9 mouse cellular contexts compared by ENCODE assay signal in the genomic region with DNA sequence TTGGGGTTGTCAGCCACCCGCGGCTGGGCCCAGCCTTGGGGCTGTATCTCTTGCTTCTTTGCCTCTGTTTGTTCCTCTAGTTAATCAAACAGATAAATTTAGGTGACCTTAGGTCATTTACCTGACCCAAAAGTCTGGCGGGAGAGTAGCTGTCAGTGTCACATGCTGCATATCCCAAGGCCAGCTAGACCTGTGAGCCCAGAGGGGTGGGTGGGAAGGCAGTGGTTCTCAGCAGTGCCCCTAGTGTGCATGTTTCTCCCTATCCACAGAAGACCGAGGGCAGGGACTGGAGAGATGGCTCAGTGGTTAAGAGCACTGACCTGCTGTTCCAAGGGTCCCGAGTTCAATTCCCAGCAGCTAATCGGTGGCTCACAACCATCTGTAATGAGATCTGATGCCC. TPM values are rescaled to one million over a fixed set of nuclear protein-coding genes. Genes with fewer than 3 reads are reported as not detected.
A peak's percentile ranks its signal among the peaks of the same experiment; 100 is the strongest.
DNase-seq lines count a peak whose midpoint lies in the region; ATAC-seq lines count a peak whose summit lies in the region.
"Had no signal": no experiment of that assay in that cellular context is flagged by ENCODE, and none has a peak within 500 bp of the region (broad histone marks: within the 10 kb centered on the region; RNA-seq: fewer than 3 reads in every experiment).

No protein-coding gene starts in this region.

- H3K36me3 ChIP-seq in embryonic facial prominence, embryonic 13.5 days = peaks cover 6% of the 10 kb centered on the region; the same call in 1 of the 2 replicates
- no peaks in the 10 kb centered on the region for H3K36me3 ChIP-seq in embryonic facial prominence, embryonic 10.5 days (replicated peaks)
- H3K36me3 ChIP-seq in limb, embryonic 13.5 days = peaks cover 13% of the 10 kb centered on the region

- H3K9me3 ChIP-seq in embryonic facial prominence, embryonic 13.5 days = no peaks in the 10 kb centered on the region
- no peaks in the 10 kb centered on the region for H3K9me3 ChIP-seq in embryonic facial prominence, embryonic 10.5 days
- no peaks in the 10 kb centered on the region for H3K9me3 ChIP-seq in limb, embryonic 13.5 days

- no peak for ATAC-seq in embryonic facial prominence, embryonic 13.5 days (ENCODE audit: insufficient number of reproducible peaks, insufficient read depth, low FRiP score, low TSS enrichment, low read depth)
- ATAC-seq in limb, embryonic 13.5 days (ENCODE audit: low FRiP score, low read depth) = no peak

- peaks cover 18% of the 10 kb centered on the region for H3K4me1 ChIP-seq in embryonic facial prominence, embryonic 13.5 days
- peaks cover 19% of the 10 kb centered on the region for H3K4me1 ChIP-seq in embryonic facial prominence, embryonic 10.5 days
- peaks cover 18% of the 10 kb centered on the region for H3K4me1 ChIP-seq in limb, embryonic 13.5 days

- no peak for DNase-seq in embryonic facial prominence, embryonic 10.5 days (ENCODE audit: low spot score)
- DNase-seq in lung, postnatal 10 days = peak; percentile 27
- DNase-seq in lung, postnatal 25 days (ENCODE audit: low spot score) = no peak
- peak; percentile 20 for DNase-seq in thymus, postnatal 14 days
- no peak for DNase-seq in layer of hippocampus, adult 9-10 months (ENCODE audit: low spot score)
- no peak for DNase-seq in c-Kit-positive CD71-positive TER-119-positive erythroid progenitor cells, embryonic 14.5 days (ENCODE audit: low spot score)
- DNase-seq: adrenal gland, postnatal 36 days had no signal

- H3K27me3 ChIP-seq in embryonic facial prominence, embryonic 13.5 days = no peaks in the 10 kb centered on the region
- no peaks in the 10 kb centered on the region for H3K27me3 ChIP-seq in embryonic facial prominence, embryonic 10.5 days (replicated peaks; ENCODE audit: low read depth, poor library complexity, severe bottlenecking)
- no peaks in the 10 kb centered on the region for H3K27me3 ChIP-seq in limb, embryonic 13.5 days

- no peak overlapping the region for H3K9ac ChIP-seq in embryonic facial prominence, embryonic 13.5 days
- no peak overlapping the region for H3K9ac ChIP-seq in limb, embryonic 13.5 days

- no peak overlapping the region for H3K4me3 ChIP-seq in embryonic facial prominence, embryonic 13.5 days
- no peak overlapping the region for H3K4me3 ChIP-seq in embryonic facial prominence, embryonic 10.5 days
- H3K4me3 ChIP-seq in limb, embryonic 13.5 days = no peak overlapping the region

- peak overlapping the region; percentile 70 for H3K4me2 ChIP-seq in embryonic facial prominence, embryonic 13.5 days
- 0 out of 2 replicates have a peak overlapping the region, but pooled peaks have one; percentile 73 for H3K4me2 ChIP-seq in limb, embryonic 13.5 days (replicated peaks)

- no peak overlapping the region for H3K27ac ChIP-seq in embryonic facial prominence, embryonic 13.5 days
- H3K27ac ChIP-seq in embryonic facial prominence, embryonic 10.5 days (replicated peaks) = no peak overlapping the region
- no peak overlapping the region for H3K27ac ChIP-seq in limb, embryonic 13.5 days

- WGBS in embryonic facial prominence, embryonic 13.5 days = 70% methylated on average over 6 of the region's 6 CpGs
- 71% methylated on average over 6 of the region's 6 CpGs for WGBS in embryonic facial prominence, embryonic 10.5 days
- WGBS in limb, embryonic 13.5 days = 73% methylated on average over 6 of the region's 6 CpGs

RNA-seq across cellular contexts. Expression of gene Dap, which starts 2.4 kb away (rescaled TPM):
- polyA plus RNA-seq in embryonic facial prominence, embryonic 13.5 days (2015; fragmentation: Nextera tagmentation; extraction: Ambion mirVana) = 94.8 and 95.7 TPM in 2 replicates
- 45.7 and 46.6 TPM in 2 replicates for polyA plus RNA-seq in embryonic facial prominence, embryonic 10.5 days (2016; fragmentation: Nextera tagmentation; extraction: Ambion mirVana)
- polyA plus RNA-seq in limb, embryonic 13.5 days (2015; fragmentation: Nextera tagmentation; extraction: Ambion mirVana) = 85.8 and 91.9 TPM in 2 replicates

Comparison
In these comparisons a context has a peak if more than half of its experiments do, and no peak if none do; other contexts are left out.
1. DNase-seq: peak in lung, postnatal 10 days (single experiment) and thymus, postnatal 14 days (single experiment); none in embryonic facial prominence, embryonic 10.5 days (single experiment), lung, postnatal 25 days (single experiment), layer of hippocampus, adult 9-10 months (single experiment) and c-Kit-positive CD71-positive TER-119-positive erythroid progenitor cells, embryonic 14.5 days (single experiment).